Mouse (Mus musculus): Measurements from ENCODE around the gene Sash1. TPM values are rescaled to one million over a fixed set of nuclear protein-coding genes. Genes with fewer than 3 reads are reported as not detected.

Gene Sash1
- total and polyA plus RNA-seq, 3 experiments = 0.09 to 0.59 (median 0.24) TPM

DNA sequence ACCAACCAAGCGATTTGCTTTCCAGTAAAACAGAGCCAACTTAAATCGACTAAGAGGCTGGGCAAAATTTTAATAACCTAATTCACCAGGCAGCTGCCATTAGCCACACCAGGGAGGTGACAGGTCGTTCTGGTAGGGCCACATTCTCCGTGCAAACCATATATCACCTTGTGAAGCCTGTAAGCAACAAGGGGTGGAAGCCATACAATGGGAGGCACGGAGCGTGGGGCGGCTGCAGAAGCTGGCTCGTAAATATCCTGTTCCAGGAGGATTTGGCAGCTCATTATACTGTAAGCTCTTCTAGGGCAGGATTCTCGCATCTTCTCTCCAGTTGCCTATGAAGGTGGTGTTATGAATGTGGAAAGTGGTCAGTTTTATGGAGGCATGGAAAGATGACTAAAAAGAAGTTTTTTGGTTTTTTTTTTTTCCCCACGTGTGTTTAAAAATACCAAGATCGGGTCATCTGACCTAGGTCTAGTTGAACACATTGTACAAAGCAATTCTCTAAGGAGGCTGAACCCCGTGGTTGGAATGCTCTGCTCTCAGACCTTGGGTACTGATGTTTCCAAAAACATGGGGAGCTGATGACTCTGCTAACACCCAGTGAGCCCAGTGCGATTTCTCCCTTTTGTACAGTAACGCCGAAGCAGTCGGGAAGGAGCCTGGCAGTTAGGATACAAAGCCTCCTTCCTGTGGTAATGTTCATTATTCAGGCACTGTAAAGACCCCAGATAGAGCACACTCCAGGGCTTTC, 24.5 kb upstream of the Sash1 start:
- Histone ChIP-seq H3K4me2 (ENCODE audit: insufficient read depth, low read depth, poor library complexity, severe bottlenecking) (no peak overlapping the region), H3K4me3 (replicated peaks in 1 of 3; ENCODE audit: low read depth in 2 of 3, low read length in 2 of 3, poor library complexity in 1 of 3) (no peak overlapping the region), H3K9ac (ENCODE audit: insufficient read depth, low read depth) (no peak overlapping the region), H3K79me2 (replicated peaks; ENCODE audit: control insufficient read depth, extremely low read depth, insufficient read depth, poor library complexity, severe bottlenecking) (no peaks in the 10 kb centered on the region), H3K27me3 (replicated peaks) (no peaks in the 10 kb centered on the region), H3K36me3 (replicated peaks in 1 of 2; ENCODE audit: control insufficient read depth in 1 of 2, insufficient read depth in 1 of 2, low read length in 1 of 2) (no peaks in the 10 kb centered on the region), H3K9me3 (replicated peaks; ENCODE audit: low read length) (no peaks in the 10 kb centered on the region), H3K27ac (ENCODE audit: insufficient read depth, low read depth) (no peak overlapping the region), H3K4me1 (ENCODE audit: control insufficient read depth in 1 of 2, insufficient read depth in 2 of 2) (peaks cover 9 to 44% of the 10 kb centered on the region in 2 experiments; a peak in 3 of 4 replicates)
- no peak for TF ChIP-seq MAFK (IDR thresholded peaks at IDR 0.05; ENCODE audit: insufficient replicate concordance, low read length)
- no peak for TF ChIP-seq USF1 (IDR thresholded peaks at IDR 0.05; ENCODE audit: low read depth, low read length)
- TF ChIP-seq ZC3H11A (IDR thresholded peaks at IDR 0.05; ENCODE audit: low read depth, low read length) = no peak
- TF ChIP-seq GABPA (IDR thresholded peaks at IDR 0.05; ENCODE audit: insufficient replicate concordance, low read depth, low read length) = no peak
- no peak for TF ChIP-seq POLR2A (IDR thresholded peaks at IDR 0.05; ENCODE audit: low read depth, low read length)
- no peak for TF ChIP-seq IRF4 (IDR thresholded peaks at IDR 0.05; ENCODE audit: low read depth, low read length)
- no peak for TF ChIP-seq ZMIZ1 (IDR thresholded peaks at IDR 0.05; ENCODE audit: low read depth, low read length)
- no peak for TF ChIP-seq ZNF384 (IDR thresholded peaks at IDR 0.05; ENCODE audit: low read depth, low read length)
- TF ChIP-seq NRF1 (IDR thresholded peaks at IDR 0.05; ENCODE audit: low read depth, low read length) = no peak
- no peak for TF ChIP-seq JUN (IDR thresholded peaks at IDR 0.05; ENCODE audit: insufficient read depth, low read depth, low read length)
- no peak for TF ChIP-seq USF2 (conservative IDR thresholded peaks at IDR 0.05; ENCODE audit: low read depth, low read length)
- TF ChIP-seq MYC (IDR thresholded peaks at IDR 0.05; ENCODE audit: low read depth, low read length) = no peak
- no peak for TF ChIP-seq ELF1 (IDR thresholded peaks at IDR 0.05; ENCODE audit: low read depth, low read length)
- DNase-seq (ENCODE audit: extremely low read depth) = no peak
- in situ Hi-C loops (cut with MboI; ENCODE audit: low pct_ligation_motif_present, low pct_unique_long_range_greater_than_20kb, low sequenced_read_pairs) (no loop called here), dilution Hi-C loops (cut with MboI; ENCODE audit: extremely low pct_ligation_motif_present, extremely low pct_unique_long_range_greater_than_20kb, low sequenced_read_pairs) (no loop called here)

- in situ Hi-C loops (cut with MboI; ENCODE audit: low pct_ligation_motif_present, low pct_unique_long_range_greater_than_20kb, low sequenced_read_pairs) (no loop called here), dilution Hi-C loops (cut with MboI; ENCODE audit: extremely low pct_ligation_motif_present, extremely low pct_unique_long_range_greater_than_20kb, low sequenced_read_pairs) (no loop called here)
- H3K27ac ChIP-seq (ENCODE audit: insufficient read depth, low read depth) = no peak overlapping the region
- H3K4me1 ChIP-seq (ENCODE audit: control insufficient read depth in 1 of 2, insufficient read depth in 2 of 2) = no peaks in the 10 kb centered on the region
- no peak for DNase-seq (ENCODE audit: extremely low read depth)
- no peak overlapping the region for H3K9ac ChIP-seq (ENCODE audit: insufficient read depth, low read depth)
- H3K9me3 ChIP-seq (replicated peaks; ENCODE audit: low read length) = no peaks in the 10 kb centered on the region
- TF ChIP-seq NELFE (IDR thresholded peaks at IDR 0.05; ENCODE audit: low read depth, low read length) (no peak), IRF4 (IDR thresholded peaks at IDR 0.05; ENCODE audit: low read depth, low read length) (no peak), E2F4 (IDR thresholded peaks at IDR 0.05; ENCODE audit: insufficient replicate concordance, low read depth, low read length) (no peak), UBTF (IDR thresholded peaks at IDR 0.05; ENCODE audit: low read depth, low read length) (no peak), ZMIZ1 (IDR thresholded peaks at IDR 0.05; ENCODE audit: low read depth, low read length) (no peak), MAZ (IDR thresholded peaks at IDR 0.05; ENCODE audit: low read depth, low read length) (no peak), GABPA (IDR thresholded peaks at IDR 0.05; ENCODE audit: insufficient replicate concordance, low read depth, low read length) (no peak), SMC3 (IDR thresholded peaks at IDR 0.05; ENCODE audit: low read depth, low read length) (no peak), EP300 (IDR thresholded peaks at IDR 0.05; ENCODE audit: low read length) (no peak), PAX5 (IDR thresholded peaks at IDR 0.05; ENCODE audit: low read length) (no peak), CHD1 (IDR thresholded peaks at IDR 0.05; ENCODE audit: low read depth, low read length) (no peak)
- H3K79me2 ChIP-seq (replicated peaks; ENCODE audit: control insufficient read depth, extremely low read depth, insufficient read depth, poor library complexity, severe bottlenecking) = no peaks in the 10 kb centered on the region
- H3K4me3 ChIP-seq (replicated peaks in 1 of 3; ENCODE audit: low read depth in 2 of 3, low read length in 2 of 3, poor library complexity in 1 of 3) = no peak overlapping the region
- H3K36me3 ChIP-seq (replicated peaks in 1 of 2; ENCODE audit: control insufficient read depth in 1 of 2, insufficient read depth in 1 of 2, low read length in 1 of 2) = no peaks in the 10 kb centered on the region
- H3K4me2 ChIP-seq (ENCODE audit: insufficient read depth, low read depth, poor library complexity, severe bottlenecking) = no peak overlapping the region
- no peaks in the 10 kb centered on the region for H3K27me3 ChIP-seq (replicated peaks)
Observed at GRCm38 (mm10) chr10:8903086-8903485, 17.2 kb upstream of the Sash1 start.

Measured in CH12.LX (cell line).